Mouse (Mus musculus): Measurements from ENCODE around the gene Pcsk6. TPM values are rescaled to one million over a fixed set of nuclear protein-coding genes. Genes with fewer than 3 reads are reported as not detected.

The Pcsk6 gene
- polyA plus RNA-seq, 2 experiments: 0.88 to 1.5 TPM

GRCm38 (mm10) chr7:65946397-65946796 lies 84.9 kb downstream of the Pcsk6 start:
- Histone ChIP-seq H3K27ac (no peak overlapping the region), H3K9ac (replicated peaks) (no peak overlapping the region), H3K9me3 (ENCODE audit: control insufficient read depth, low read length) (no peaks in the 10 kb centered on the region), H3K27me3 (ENCODE audit: control insufficient read depth, insufficient read depth, low read length) (no peaks in the 10 kb centered on the region), H3K4me3 (ENCODE audit: insufficient read depth in 1 of 2, low read depth in 2 of 2, low read length in 2 of 2) (no peak overlapping the region), H3K4me1 (replicated peaks; ENCODE audit: control insufficient read depth in 2 of 2, insufficient read depth in 2 of 2, low read length in 1 of 2) (peaks cover 0 to 6% of the 10 kb centered on the region in 2 experiments; a peak in 2 of 4 replicates), H3K36me3 (replicated peaks; ENCODE audit: control insufficient read depth, insufficient read depth, low read depth) (no peaks in the 10 kb centered on the region), H3K4me2 (ENCODE audit: low read depth) (no peak overlapping the region)
- TF ChIP-seq EP300 (IDR thresholded peaks at IDR 0.05; ENCODE audit: low read depth) (no peak), CTCF (IDR thresholded peaks at IDR 0.05; ENCODE audit: low read depth) (no peak)
- DNase-seq (ENCODE audit: low read depth in 3 of 3, low spot score in 3 of 3) (no peak), ATAC-seq (ENCODE audit: insufficient read depth) (no peak)
- WGBS (ENCODE audit: insufficient replicate concordance): 69% methylated on average over 7 of the region's 7 CpGs

- WGBS (ENCODE audit: insufficient replicate concordance): 78% methylated on average over 11 of the region's 11 CpGs
- DNase-seq (ENCODE audit: low read depth in 3 of 3, low spot score in 3 of 3) (no peak), ATAC-seq (ENCODE audit: insufficient read depth) (no peak)
- no peak overlapping the region for H3K9ac ChIP-seq (replicated peaks)
- TF ChIP-seq EP300 (IDR thresholded peaks at IDR 0.05; ENCODE audit: low read depth) (no peak), CTCF (IDR thresholded peaks at IDR 0.05; ENCODE audit: low read depth) (no peak)
- no peak overlapping the region for H3K4me3 ChIP-seq (ENCODE audit: insufficient read depth in 1 of 2, low read depth in 2 of 2, low read length in 2 of 2)
- H3K4me2 ChIP-seq (ENCODE audit: low read depth): no peak overlapping the region
- H3K36me3 ChIP-seq (replicated peaks; ENCODE audit: control insufficient read depth, insufficient read depth, low read depth): no peaks in the 10 kb centered on the region
- no peaks in the 10 kb centered on the region for H3K9me3 ChIP-seq (ENCODE audit: control insufficient read depth, low read length)
- no peaks in the 10 kb centered on the region for H3K27me3 ChIP-seq (ENCODE audit: control insufficient read depth, insufficient read depth, low read length)
- no peak overlapping the region for H3K27ac ChIP-seq
- H3K4me1 ChIP-seq (replicated peaks; ENCODE audit: control insufficient read depth in 2 of 2, insufficient read depth in 2 of 2, low read length in 1 of 2): peaks cover 0 to 6% of the 10 kb centered on the region in 2 experiments; a peak in 2 of 4 replicates
Measured at GRCm38 (mm10) chr7:65948891-65949290, 87.4 kb downstream of the Pcsk6 start.

- H3K27me3 ChIP-seq (ENCODE audit: control insufficient read depth, insufficient read depth, low read length): no peaks in the 10 kb centered on the region
- no peak for ATAC-seq (ENCODE audit: insufficient read depth)
- H3K9me3 ChIP-seq (ENCODE audit: control insufficient read depth, low read length): no peaks in the 10 kb centered on the region
- no peak for DNase-seq (ENCODE audit: low read depth in 3 of 3, low spot score in 3 of 3)
- H3K4me1 ChIP-seq (replicated peaks; ENCODE audit: control insufficient read depth in 2 of 2, insufficient read depth in 2 of 2, low read length in 1 of 2): no peaks in the 10 kb centered on the region
- WGBS (ENCODE audit: insufficient replicate concordance): 30% methylated on average over 4 of the region's 4 CpGs
- H3K4me2 ChIP-seq (ENCODE audit: low read depth): no peak overlapping the region
- no peak overlapping the region for H3K9ac ChIP-seq (replicated peaks)
- H3K27ac ChIP-seq: no peak overlapping the region
- no peak overlapping the region for H3K4me3 ChIP-seq (ENCODE audit: insufficient read depth in 1 of 2, low read depth in 2 of 2, low read length in 2 of 2)
- H3K36me3 ChIP-seq (replicated peaks; ENCODE audit: control insufficient read depth, insufficient read depth, low read depth): no peaks in the 10 kb centered on the region
- no peak for TF ChIP-seq CTCF (IDR thresholded peaks at IDR 0.05; ENCODE audit: low read depth)
- TF ChIP-seq EP300 (IDR thresholded peaks at IDR 0.05; ENCODE audit: low read depth): no peak
Measured at GRCm38 (mm10) chr7:65954583-65954982, 93.0 kb downstream of the Pcsk6 start.

- DNase-seq (ENCODE audit: low read depth in 3 of 3, low spot score in 3 of 3) (no peak), ATAC-seq (ENCODE audit: insufficient read depth) (no peak)
- no peaks in the 10 kb centered on the region for H3K4me1 ChIP-seq (replicated peaks; ENCODE audit: control insufficient read depth in 2 of 2, insufficient read depth in 2 of 2, low read length in 1 of 2)
- no peak for TF ChIP-seq EP300 (IDR thresholded peaks at IDR 0.05; ENCODE audit: low read depth)
- no peaks in the 10 kb centered on the region for H3K9me3 ChIP-seq (ENCODE audit: control insufficient read depth, low read length)
- H3K36me3 ChIP-seq (replicated peaks; ENCODE audit: control insufficient read depth, insufficient read depth, low read depth): no peaks in the 10 kb centered on the region
- no peaks in the 10 kb centered on the region for H3K27me3 ChIP-seq (ENCODE audit: control insufficient read depth, insufficient read depth, low read length)
- no peak overlapping the region for H3K9ac ChIP-seq (replicated peaks)
- H3K4me2 ChIP-seq (ENCODE audit: low read depth): no peak overlapping the region
- WGBS (ENCODE audit: insufficient replicate concordance): 73% methylated on average over 24 of the region's 24 CpGs
- H3K4me3 ChIP-seq (ENCODE audit: insufficient read depth in 1 of 2, low read depth in 2 of 2, low read length in 2 of 2): no peak overlapping the region
- H3K27ac ChIP-seq: no peak overlapping the region
Measured at GRCm38 (mm10) chr7:65955304-65956220, 94.0 kb downstream of the Pcsk6 start.

GRCm38 (mm10) chr7:65957245-65957644 lies 95.7 kb downstream of the Pcsk6 start:
- H3K27me3 ChIP-seq (ENCODE audit: control insufficient read depth, insufficient read depth, low read length): no peaks in the 10 kb centered on the region
- H3K4me2 ChIP-seq (ENCODE audit: low read depth): no peak overlapping the region
- no peak for DNase-seq (ENCODE audit: low read depth in 3 of 3, low spot score in 3 of 3)
- H3K9me3 ChIP-seq (ENCODE audit: control insufficient read depth, low read length): no peaks in the 10 kb centered on the region
- no peak overlapping the region for H3K9ac ChIP-seq (replicated peaks)
- H3K4me3 ChIP-seq (ENCODE audit: insufficient read depth in 1 of 2, low read depth in 2 of 2, low read length in 2 of 2): no peak overlapping the region
- no peaks in the 10 kb centered on the region for H3K36me3 ChIP-seq (replicated peaks; ENCODE audit: control insufficient read depth, insufficient read depth, low read depth)
- ATAC-seq (ENCODE audit: insufficient read depth): no peak
- H3K27ac ChIP-seq: no peak overlapping the region
- WGBS (ENCODE audit: insufficient replicate concordance): 55% methylated on average over 1 of the region's 1 CpGs
- TF ChIP-seq EP300 (IDR thresholded peaks at IDR 0.05; ENCODE audit: low read depth): no peak
- no peak for TF ChIP-seq CTCF (IDR thresholded peaks at IDR 0.05; ENCODE audit: low read depth)
- H3K4me1 ChIP-seq (replicated peaks; ENCODE audit: control insufficient read depth in 2 of 2, insufficient read depth in 2 of 2, low read length in 1 of 2): no peaks in the 10 kb centered on the region

Measured in liver, embryonic 14.5 days (tissue).